Mouse (Mus musculus) 416B (cell line): ENCODE measurements around the gene Tmem135.

Source experiments
- DNase-seq: peaks from one replicate; pipeline ENCODE4 v3.0.0; 2011; ENCODE audit warnings: low read depth

Tmem135 gene

GRCm38 (mm10) chr7:89404081-89404733 is at the start of gene Tmem135, which contains the start of gene Fzd4:
TSS of gene Tmem135 (minus strand) at chr7:89404222.
TSS of gene Fzd4 (plus strand) at chr7:89404355.
- peak; percentile 88 for DNase-seq

DNA sequence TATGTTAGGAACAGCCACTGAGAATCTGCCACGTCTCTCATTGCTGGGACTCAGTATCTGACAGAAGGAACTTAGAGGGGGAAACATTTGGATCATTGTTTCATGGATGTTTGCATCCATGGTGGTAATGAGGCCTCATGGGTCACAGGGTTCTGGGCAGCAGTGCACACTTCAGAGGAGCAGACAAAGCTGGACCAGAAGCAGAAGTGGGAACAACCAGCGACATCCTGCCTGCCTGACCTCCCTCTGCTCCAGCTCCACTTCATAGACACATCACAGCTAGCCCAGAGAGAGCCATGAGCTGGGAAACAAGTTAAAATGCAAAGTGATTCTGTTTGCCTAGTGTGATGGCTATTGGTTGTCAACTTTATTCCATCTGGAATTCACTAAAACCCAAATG is 46.3 kb upstream of the Tmem135 start:
- DNase-seq, result no peak

DNA sequence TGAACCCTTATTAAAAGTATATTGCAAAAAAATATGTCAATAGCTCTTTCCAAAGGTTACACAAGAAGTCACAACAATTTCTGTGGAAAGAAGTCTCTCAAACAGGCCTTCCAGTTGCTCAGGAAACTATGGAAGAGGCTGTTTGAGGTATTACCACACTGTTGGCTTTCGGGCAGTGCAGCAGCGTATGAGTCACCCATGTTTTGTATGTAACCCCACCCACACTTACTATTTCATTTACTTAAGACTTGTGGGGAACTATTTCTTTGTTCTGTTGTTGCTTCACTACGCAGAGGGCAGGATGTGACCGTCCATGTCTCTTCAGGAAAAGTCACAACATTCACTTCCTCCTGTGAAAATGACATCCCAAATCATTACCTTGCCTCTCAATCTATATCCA is 41.1 kb upstream of the Tmem135 start:
- peak; percentile 84 for DNase-seq

DNA sequence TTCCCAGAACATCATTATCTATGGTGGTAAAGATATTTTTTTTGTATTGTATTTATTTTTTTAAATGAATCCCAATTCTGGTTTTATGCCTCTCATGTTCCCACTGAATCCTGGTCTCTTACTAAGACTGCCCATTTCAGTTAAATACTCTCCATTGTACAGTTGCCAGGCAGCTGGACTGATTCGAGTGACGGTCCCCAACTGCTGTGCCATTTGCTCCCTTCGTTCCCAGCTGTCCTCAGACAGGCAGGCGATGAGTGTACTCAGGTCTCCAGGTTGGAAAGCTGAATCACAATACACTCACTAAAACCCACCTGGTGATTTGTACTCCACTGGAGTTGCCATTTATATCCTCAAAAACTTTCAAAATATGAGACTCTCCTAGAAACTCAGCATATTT is 38.2 kb upstream of the Tmem135 start:
- DNase-seq, result no peak

DNA sequence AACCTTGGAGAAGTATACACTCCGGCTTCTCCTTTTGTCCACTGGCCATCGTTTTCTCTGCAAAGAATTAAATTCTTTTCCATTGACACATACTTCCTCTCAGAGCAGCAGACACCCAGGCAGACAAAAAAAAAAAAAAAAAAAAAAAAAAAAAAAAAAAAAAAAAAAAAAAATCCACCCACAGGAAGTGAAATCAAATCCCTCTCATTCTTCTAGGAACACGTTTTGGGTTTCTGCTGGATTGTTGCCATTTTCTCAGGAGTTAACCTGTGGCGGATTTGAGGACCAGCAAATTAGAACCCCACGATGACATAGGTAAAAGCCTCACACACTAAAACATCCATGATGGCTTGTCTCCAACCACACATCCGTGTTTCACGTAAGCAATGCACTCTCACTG is 37.3 kb upstream of the Tmem135 start:
- no peak for DNase-seq

DNA sequence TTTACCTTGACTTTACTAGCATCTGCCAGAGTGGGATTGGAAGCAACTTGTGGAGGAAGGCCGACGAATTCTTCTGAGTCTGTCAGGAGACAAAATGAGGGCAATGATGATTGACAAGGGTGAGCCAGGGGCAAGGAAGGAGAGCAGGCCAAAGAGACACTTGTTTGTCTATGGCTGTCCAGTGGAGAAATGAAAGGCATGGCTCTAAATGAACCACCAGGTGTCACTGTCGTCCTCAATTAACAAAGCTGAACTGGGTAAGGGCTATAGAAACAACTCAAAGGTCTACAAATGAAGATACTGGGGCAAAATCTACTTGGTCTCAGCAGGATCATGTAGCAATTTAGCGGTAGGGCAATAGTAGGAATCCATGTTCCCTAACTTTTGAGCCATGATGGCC is 33.6 kb upstream of the Tmem135 start:
- peak; percentile 75 for DNase-seq

DNA sequence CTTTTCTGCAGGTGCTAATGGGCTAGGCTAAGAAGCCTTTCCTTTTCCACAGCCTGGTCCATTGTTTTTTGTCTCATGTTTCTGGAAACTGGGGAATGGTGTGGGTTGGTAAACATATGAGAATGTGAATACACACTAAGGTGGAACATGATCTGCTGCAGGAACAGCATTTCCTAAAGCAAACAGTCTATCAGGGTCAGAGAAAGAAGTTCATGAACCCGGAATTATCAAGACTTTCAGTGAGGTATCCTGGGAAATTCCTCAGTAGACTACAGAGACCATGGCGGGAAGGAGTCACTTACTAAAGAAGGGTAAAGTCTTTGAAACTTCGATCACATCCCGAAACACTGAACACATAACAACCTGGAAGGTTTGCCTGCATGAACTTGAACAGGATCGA is 32.4 kb upstream of the Tmem135 start:
- no peak for DNase-seq

GRCm38 (mm10) chr7:89433893-89434616 is 30.0 kb upstream of the Tmem135 start:
- DNase-seq, result no peak

DNA sequence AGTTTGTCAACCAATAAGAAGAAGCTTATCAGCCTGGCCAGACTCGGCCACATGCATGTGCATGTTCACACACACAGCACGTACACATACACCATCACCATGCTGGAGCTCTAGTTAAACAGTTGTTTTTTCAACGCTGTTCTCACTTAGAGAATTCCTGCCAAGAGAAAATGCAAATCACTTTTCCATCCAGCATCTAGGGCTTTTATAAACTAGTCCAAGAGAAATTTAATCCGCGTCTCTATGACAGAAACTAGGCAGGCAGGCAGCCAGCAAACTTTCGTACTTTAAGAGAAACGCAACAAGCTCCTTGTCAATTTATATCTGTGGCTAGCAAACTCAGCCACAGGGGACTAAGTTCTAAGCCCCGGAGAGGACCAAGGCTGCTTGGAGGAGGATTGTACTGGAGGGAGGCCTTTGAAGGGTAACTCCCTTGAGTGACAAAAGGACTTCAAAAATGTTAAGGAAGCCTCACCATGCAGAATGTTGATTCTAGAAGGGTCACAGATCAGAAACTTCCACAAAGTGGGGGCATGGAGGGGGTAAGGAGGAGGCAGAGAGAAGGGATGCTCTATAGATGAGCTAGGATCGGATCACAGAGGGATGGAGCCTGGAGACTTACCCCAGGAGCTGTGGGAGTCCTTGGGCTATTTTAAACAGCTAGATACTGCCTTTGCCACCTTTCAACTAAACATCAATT is 29.3 kb upstream of the Tmem135 start:
- no peak for DNase-seq

DNA sequence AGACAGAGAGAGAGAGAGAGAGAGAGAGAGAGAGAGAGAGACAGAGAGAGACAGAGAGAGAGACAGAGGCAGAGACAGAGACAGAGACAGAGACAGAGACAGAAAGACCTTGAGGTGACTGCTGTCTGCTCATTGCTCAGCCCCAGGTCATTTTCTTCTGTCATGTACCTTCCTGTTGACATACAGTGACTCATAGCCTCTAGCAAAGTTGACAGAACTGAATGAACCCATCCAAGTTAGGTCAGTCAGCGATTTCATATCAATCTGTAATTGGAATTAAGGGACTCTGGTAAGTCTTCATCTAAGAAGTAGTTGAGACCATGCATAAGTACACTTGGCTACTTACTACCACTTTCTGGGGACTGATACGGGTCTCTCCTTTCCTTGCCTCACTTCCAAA is 27.2 kb upstream of the Tmem135 start:
- peak; percentile 13 for DNase-seq

DNA sequence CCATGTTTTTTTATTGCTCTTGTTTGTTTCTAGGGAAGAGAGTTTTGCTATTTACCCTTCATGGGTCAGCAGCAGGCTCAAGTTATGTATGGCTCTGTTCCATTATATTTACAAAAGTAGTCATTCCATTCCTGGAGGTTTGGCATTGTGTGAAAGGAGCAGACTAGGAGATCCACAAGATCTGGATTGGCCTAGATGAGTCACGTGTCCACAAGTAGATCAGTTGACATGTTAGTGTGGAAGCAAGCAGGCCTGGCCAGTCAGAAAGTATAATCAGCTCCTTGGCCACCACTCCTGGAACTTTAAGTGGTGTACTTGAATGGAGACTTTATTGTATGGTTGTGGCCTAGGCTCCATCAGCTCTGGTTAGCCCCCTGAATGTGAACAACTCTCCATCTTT is 25.3 kb upstream of the Tmem135 start:
- no peak for DNase-seq

DNA sequence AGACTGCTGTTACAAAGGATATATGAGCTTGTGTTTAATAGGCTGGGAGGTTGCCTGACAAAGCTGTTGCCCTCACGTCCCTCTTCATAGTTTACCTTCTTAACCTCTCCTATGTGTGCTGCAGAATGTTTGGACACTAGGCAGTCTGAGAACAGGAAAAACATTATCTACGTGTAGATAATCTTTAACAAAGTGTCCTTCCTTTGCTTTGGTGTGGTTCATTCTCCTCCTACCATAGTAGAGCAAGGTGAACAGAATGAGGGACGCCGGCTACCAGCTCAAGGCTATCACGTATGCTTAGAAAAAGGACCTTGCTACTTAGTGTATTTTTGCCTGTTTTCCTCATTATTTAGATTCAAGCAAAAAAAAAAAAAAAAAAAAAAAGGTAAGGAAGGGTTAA is 24.8 kb upstream of the Tmem135 start:
- no peak for DNase-seq

DNA sequence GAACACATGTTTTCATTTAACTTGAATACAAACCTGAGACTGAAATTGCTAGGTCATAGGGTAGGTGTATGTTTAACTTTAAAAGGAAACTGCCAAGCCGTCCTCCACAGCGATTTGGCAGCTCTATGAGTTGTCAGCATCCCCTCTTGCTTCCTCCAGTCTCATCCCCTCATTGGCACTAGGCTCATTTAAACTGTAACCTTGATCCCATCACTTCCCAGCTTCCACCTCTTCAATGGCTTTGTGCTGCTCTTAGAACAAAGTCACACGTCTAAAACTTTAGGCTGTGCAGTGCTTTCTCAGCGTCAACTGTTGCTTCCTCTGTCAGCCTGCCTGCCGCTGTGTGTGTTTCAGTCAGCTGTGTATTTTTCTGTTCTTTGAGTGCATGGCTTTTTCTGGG is 23.1 kb upstream of the Tmem135 start:
- DNase-seq, result no peak

DNA sequence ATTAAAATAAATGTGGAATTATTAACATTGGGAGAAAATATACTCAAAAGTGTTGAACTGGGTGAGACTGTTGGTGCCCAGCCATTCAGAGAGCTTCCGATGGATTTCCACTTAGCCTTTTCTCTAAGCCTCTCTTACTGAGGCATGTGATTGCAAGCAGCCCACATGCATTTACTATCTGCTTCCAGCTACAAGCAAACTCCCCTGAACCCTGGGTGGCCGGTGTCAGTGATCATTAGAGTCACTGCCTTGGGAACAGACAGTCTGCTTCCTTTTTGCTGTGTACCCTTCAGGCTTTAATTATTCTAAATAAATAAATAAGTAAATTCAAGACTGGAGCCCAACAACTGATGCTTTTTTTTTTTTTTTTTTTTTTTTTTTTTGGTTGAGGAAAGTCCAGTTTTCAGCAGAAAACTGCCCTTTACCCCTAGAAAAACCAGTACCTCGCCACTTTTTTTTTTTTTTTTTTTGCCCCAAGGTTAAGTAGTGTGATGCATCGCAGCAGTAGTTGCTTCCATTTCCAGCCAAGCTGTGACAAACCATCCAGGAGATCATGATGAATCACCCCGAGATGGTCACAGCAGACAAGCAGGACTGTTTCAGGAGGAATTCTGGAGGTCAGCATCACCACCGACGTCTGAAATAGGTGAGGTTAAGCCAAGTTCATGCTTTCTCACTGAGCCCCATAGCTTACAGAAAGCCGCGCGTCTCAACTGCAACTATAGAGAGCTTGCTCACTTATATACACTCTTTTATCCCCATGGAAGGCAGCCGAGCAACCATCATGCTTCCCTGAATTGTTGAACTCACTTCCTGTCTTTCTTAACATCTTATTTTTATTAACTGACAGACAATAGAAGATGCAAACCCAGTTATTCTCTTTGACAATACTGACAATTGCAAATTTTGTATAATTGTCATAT is 22.0 kb upstream of the Tmem135 start:
- no peak for DNase-seq

- DNase-seq, result no peak
These were observed 20.6 kb upstream of the Tmem135 start for GRCm38 (mm10) chr7:89424659-89425058.

DNA sequence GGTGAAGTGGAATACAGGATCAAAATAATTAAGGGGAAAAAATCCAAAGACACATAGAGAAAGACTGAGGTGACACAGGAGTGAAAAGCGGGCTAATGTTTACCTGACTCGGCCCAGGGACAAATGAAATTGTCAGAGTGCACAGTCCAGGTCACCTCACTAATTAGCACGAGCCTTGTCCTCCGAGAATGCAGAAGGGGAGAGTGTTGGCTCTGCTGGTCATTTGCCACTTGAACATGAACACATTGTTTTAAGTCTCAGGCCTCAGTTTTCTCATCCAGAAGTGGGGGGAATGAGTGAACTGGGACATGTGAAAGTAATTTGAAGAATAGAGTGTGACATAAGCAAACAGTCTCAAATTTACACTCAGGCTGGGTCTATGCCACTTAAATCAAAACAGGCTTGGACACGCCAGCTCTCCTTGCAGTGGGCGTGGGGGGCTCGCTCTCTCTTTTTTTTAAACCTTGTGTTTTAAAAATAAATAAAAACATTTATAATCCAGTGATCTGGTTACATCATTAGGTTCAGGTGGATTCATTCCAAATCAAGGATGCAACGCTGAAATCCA is 19.8 kb upstream of the Tmem135 start:
- no peak for DNase-seq

- DNase-seq, result no peak
These were observed 19.2 kb upstream of the Tmem135 start for GRCm38 (mm10) chr7:89423194-89423593.

GRCm38 (mm10) chr7:89422650-89423049 is 18.6 kb upstream of the Tmem135 start:
- DNase-seq, result no peak

GRCm38 (mm10) chr7:89421294-89421693 is 17.3 kb upstream of the Tmem135 start:
- DNase-seq, result no peak

DNA sequence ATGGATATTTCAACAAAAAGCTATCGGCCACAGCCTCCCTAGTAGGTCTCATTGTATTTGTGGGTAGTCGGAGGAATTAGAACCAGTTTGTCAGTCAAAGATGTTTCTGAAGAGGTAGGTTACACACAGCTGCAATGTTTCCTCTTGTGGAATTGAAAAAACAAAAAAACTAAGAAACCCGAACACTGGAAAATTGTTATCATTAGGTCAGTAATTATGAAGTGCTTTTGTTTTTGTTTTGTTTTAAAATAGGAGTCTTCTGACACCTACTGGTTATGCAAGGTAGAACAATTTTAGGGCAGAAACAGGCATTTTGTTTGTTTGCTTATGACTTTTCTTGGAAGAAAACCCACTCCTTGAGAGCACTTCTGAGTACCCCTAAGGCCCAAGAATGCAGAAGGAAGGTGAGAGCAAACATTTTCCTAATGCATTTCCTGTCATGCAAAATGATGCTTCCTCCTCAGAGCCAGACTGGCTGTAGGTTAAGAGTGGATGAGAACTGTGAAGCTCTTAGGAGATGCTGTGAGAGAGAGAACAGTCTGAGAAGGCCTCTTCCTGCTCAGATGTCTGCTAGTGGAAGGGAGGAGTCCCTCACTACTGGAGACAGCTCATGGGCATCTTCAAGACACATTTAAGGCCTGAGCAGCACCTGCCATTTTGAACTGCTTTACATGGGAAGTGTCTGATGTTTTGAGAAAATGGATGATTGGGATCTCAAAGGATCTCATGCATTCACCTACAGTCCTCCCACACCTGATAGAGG is 15.1 kb upstream of the Tmem135 start:
- DNase-seq, result peak; percentile 71

DNA sequence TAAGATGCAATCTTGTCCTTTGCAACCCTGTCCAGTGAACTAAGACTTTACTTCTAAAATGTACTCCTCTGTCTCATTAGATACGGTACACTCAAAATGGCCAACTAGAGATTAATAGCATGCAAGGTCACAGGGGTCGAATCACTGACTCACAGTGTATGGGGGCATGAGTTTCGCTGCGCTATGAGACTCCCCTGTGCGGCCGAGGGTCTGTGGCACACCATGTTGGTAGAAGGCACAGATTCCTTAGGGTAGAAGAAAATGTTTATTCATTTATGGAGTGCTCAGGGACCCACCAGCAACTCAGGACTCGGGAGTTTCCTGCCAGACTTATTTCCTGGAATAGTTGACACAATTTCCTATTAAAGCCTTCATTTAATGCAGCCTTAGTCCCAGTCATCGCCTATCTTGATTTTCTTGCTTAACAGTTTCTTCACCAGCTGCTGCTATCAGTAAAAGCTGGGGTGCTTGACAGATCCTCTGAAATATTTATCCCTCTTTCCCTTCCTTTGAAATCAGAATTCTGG is 14.2 kb upstream of the Tmem135 start:
- DNase-seq, result no peak
